Mouse (Mus musculus) brain, embryonic 14.5 days (tissue): ENCODE measurements around the gene Iba57.

Experiments
- CTCF ChIP-seq: fragments of 200-500 bp; IDR thresholded peaks from 2 replicates; pipeline ENCODE4 v1.5.1; 2012; ENCODE audit warnings: inconsistent platforms, mild to moderate bottlenecking, moderate library complexity, borderline replicate concordance; ENCODE audit not compliant: insufficient read depth, insufficient read length; ENCODE audit errors: extremely low read depth
- POLR2A ChIP-seq: fragments of 200-500 bp; IDR thresholded peaks from 2 replicates; pipeline ENCODE4 v1.6.1; 2012; ENCODE audit warnings: mild to moderate bottlenecking, inconsistent platforms, borderline replicate concordance; ENCODE audit not compliant: poor library complexity, insufficient read depth, insufficient read length, severe bottlenecking; ENCODE audit errors: extremely low read depth

DNA sequence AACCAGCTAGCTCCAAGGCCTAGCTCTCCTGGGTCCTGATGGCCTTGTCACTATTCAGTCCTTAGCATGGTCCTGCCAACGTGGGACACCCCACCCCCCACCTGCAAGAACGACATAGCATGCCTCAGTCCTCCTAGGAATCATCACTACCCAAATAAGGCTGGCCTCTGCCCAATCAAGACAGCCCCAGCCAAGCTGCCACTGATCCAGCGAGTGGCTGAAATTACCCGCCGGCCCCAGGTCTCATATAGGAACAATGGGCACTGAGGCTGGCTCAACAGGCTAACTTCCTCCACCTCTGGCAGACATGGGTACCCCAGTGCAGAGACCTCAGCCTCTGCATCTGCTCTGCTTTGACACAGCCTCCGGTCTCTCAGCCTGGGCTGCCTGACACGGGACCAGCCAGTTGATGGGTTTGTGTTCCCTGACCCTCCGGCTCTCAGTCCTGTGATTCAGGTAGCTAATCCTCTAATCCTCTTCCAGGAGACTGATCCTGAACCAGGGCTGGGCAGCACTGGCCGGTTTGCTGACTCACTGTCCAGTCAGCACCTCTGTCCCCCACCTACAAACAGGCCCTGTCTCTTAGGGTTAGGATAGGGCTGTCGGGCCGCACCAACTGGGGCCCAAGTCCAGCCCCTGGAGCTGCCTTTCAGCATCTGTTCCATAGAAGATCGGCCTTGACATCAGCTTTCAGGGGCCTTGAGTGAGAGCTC, 26.4 kb downstream of the Iba57 start:
- TF ChIP-seq CTCF (no peak), POLR2A (no peak)
